Mouse (Mus musculus): ENCODE measurements at regions not wholly inside any gene's neighbourhood (a gene's known extent, or its start where the extent isn't known, plus 50 kb on each side); places are given as distances from the start of the nearest gene placed in this dataset.

GRCm38 (mm10) chr13:83732283-83733121, 228.7 kb downstream of the Mef2c start:
- no peak for TF ChIP-seq CTCF (IDR thresholded peaks at IDR 0.05; ENCODE audit: low read depth)
- TF ChIP-seq EP300 (IDR thresholded peaks at IDR 0.05; ENCODE audit: low read depth), result no peak

Measured in heart, postnatal 0 days (tissue).